Mouse (Mus musculus): ENCODE measurements around the gene Fpr1.

DNA sequence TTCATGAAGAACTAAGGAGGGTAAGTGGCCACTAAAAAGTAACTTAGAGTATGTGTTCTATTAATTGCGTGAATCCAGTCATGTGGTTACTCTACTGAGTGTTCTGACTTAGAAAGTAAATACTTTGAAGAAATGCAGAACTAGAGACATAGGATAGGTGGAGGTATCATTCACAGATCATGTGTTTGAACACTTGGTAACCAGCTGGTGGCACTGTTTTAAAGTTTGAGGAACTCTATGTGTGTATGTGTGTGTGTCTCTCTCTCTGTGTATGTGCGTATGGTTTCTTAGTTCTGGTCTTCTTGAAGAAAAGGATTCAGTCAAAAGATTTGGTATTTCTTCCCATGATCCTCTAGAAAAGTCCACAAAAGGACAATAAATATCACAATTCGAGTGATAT, 23.6 kb downstream of the Fpr1 start:
- TF ChIP-seq CTCF (IDR thresholded peaks at IDR 0.05; ENCODE audit: low read depth) (peak; percentile 13; the same call in 1 of the 2 replicates), EP300 (IDR thresholded peaks at IDR 0.05; ENCODE audit: low read depth) (no peak)

Data from heart, postnatal 0 days (tissue).